In genomic region chr10:95013213-95013915, GRCm38 (mm10) we compare ENCODE assay signal across 17 mouse cellular contexts.
DNase-seq lines count a peak whose midpoint lies in the region; ATAC-seq and TF ChIP-seq lines count a peak whose summit lies in the region.
"Had no signal": no experiment of that assay in that cellular context is flagged by ENCODE, and none has a peak within 500 bp of the region (broad histone marks: within the 10 kb centered on the region; RNA-seq: fewer than 3 reads in every experiment).

No protein-coding gene starts in this region.

- no peaks in the 10 kb centered on the region for H3K9me3 ChIP-seq in forebrain, postnatal 0 days (ENCODE audit: low read length)
- no peaks in the 10 kb centered on the region for H3K9me3 ChIP-seq in forebrain, embryonic 13.5 days (replicated peaks)
- H3K9me3 ChIP-seq in heart, embryonic 15.5 days (replicated peaks), result no peaks in the 10 kb centered on the region
- H3K9me3 ChIP-seq in lung, embryonic 16.5 days (ENCODE audit: control insufficient read depth, low read length), result no peaks in the 10 kb centered on the region
- no peaks in the 10 kb centered on the region for H3K9me3 ChIP-seq in midbrain, embryonic 10.5 days (replicated peaks)
- H3K9me3 ChIP-seq: embryonic facial prominence, embryonic 12.5 days; neural tube, embryonic 13.5 days had no signal

- H3K36me3 ChIP-seq in forebrain, postnatal 0 days (ENCODE audit: insufficient read depth), result no peaks in the 10 kb centered on the region
- no peaks in the 10 kb centered on the region for H3K36me3 ChIP-seq in forebrain, embryonic 13.5 days (ENCODE audit: poor library complexity, severe bottlenecking)
- no peaks in the 10 kb centered on the region for H3K36me3 ChIP-seq in heart, embryonic 15.5 days
- no peaks in the 10 kb centered on the region for H3K36me3 ChIP-seq in lung, embryonic 16.5 days (ENCODE audit: control insufficient read depth, insufficient read depth, low read length)
- H3K36me3 ChIP-seq in midbrain, embryonic 10.5 days, result no peaks in the 10 kb centered on the region
- H3K36me3 ChIP-seq: embryonic facial prominence, embryonic 12.5 days; neural tube, embryonic 13.5 days had no signal

- no peak overlapping the region for H3K27ac ChIP-seq in forebrain, postnatal 0 days (ENCODE audit: low read depth, low read length)
- no peak overlapping the region for H3K27ac ChIP-seq in forebrain, embryonic 13.5 days
- peak overlapping the region; percentile 69 for H3K27ac ChIP-seq in heart, embryonic 15.5 days
- H3K27ac ChIP-seq in lung, embryonic 16.5 days (ENCODE audit: low read length), result 0 out of 2 replicates have a peak overlapping the region, but pooled peaks have one; percentile 19
- no peak overlapping the region for H3K27ac ChIP-seq in midbrain, embryonic 10.5 days (replicated peaks)
- H3K27ac ChIP-seq: embryonic facial prominence, embryonic 12.5 days; kidney, postnatal 0 days; neural tube, embryonic 13.5 days had no signal

- H3K4me1 ChIP-seq in forebrain, postnatal 0 days (ENCODE audit: insufficient read depth), result no peaks in the 10 kb centered on the region
- no peaks in the 10 kb centered on the region for H3K4me1 ChIP-seq in forebrain, embryonic 13.5 days
- peaks cover 8% of the 10 kb centered on the region; the same call in 1 of the 2 replicates for H3K4me1 ChIP-seq in heart, embryonic 15.5 days (replicated peaks)
- H3K4me1 ChIP-seq in lung, embryonic 16.5 days (replicated peaks; ENCODE audit: control insufficient read depth, insufficient read depth, low read length), result no peaks in the 10 kb centered on the region
- H3K4me1 ChIP-seq in lung, adult 2 months (ENCODE audit: control insufficient read depth, insufficient read depth, low read length), result no peaks in the 10 kb centered on the region
- no peaks in the 10 kb centered on the region for H3K4me1 ChIP-seq in midbrain, embryonic 10.5 days
- H3K4me1 ChIP-seq: embryonic facial prominence, embryonic 12.5 days had no signal

- no peaks in the 10 kb centered on the region for H3K27me3 ChIP-seq in forebrain, postnatal 0 days (ENCODE audit: insufficient read depth, low read length)
- no peaks in the 10 kb centered on the region for H3K27me3 ChIP-seq in forebrain, embryonic 13.5 days
- no peaks in the 10 kb centered on the region for H3K27me3 ChIP-seq in heart, embryonic 15.5 days
- no peaks in the 10 kb centered on the region for H3K27me3 ChIP-seq in lung, embryonic 16.5 days (ENCODE audit: control insufficient read depth, insufficient read depth, low read depth, low read length)
- no peaks in the 10 kb centered on the region for H3K27me3 ChIP-seq in midbrain, embryonic 10.5 days (ENCODE audit: low read depth, poor library complexity, severe bottlenecking)
- H3K27me3 ChIP-seq: embryonic facial prominence, embryonic 12.5 days; neural tube, embryonic 13.5 days had no signal

- WGBS in forebrain, postnatal 0 days, result 61% methylated on average over 11 of the region's 11 CpGs
- 92% methylated on average over 11 of the region's 11 CpGs for WGBS in forebrain, embryonic 13.5 days
- WGBS in heart, embryonic 15.5 days, result 77% methylated on average over 11 of the region's 11 CpGs
- 72% methylated on average over 11 of the region's 11 CpGs for WGBS in lung, embryonic 16.5 days
- WGBS in lung, adult 2 months, result 67% methylated on average over 11 of the region's 11 CpGs
- WGBS in midbrain, embryonic 10.5 days, result 97% methylated on average over 11 of the region's 11 CpGs

- no peak overlapping the region for H3K4me3 ChIP-seq in forebrain, postnatal 0 days (ENCODE audit: low read depth, low read length)
- H3K4me3 ChIP-seq in forebrain, embryonic 13.5 days, result no peak overlapping the region
- no peak overlapping the region for H3K4me3 ChIP-seq in heart, embryonic 15.5 days
- no peak overlapping the region for H3K4me3 ChIP-seq in lung, embryonic 16.5 days (ENCODE audit: low read length)
- H3K4me3 ChIP-seq in lung, adult 2 months (replicated peaks; ENCODE audit: extremely low read depth, low read depth, low read length), result no peak overlapping the region
- no peak overlapping the region for H3K4me3 ChIP-seq in midbrain, embryonic 10.5 days
- H3K4me3 ChIP-seq: embryonic facial prominence, embryonic 12.5 days; neural tube, embryonic 13.5 days had no signal

- H3K9ac ChIP-seq in forebrain, postnatal 0 days, result no peak overlapping the region
- no peak overlapping the region for H3K9ac ChIP-seq in forebrain, embryonic 13.5 days
- H3K9ac ChIP-seq in heart, embryonic 15.5 days, result no peak overlapping the region
- no peak overlapping the region for H3K9ac ChIP-seq in lung, embryonic 16.5 days (ENCODE audit: low read length)
- H3K9ac ChIP-seq: embryonic facial prominence, embryonic 12.5 days; neural tube, embryonic 13.5 days had no signal

- no peak overlapping the region for H3K4me2 ChIP-seq in forebrain, postnatal 0 days (ENCODE audit: low read depth)
- no peak overlapping the region for H3K4me2 ChIP-seq in forebrain, embryonic 13.5 days
- no peak overlapping the region for H3K4me2 ChIP-seq in heart, embryonic 15.5 days
- no peak overlapping the region for H3K4me2 ChIP-seq in lung, embryonic 16.5 days (ENCODE audit: low read depth, low read length)
- H3K4me2 ChIP-seq: embryonic facial prominence, embryonic 12.5 days; neural tube, embryonic 13.5 days had no signal

- no peak for TF ChIP-seq POLR2A in lung, adult 2 months (IDR thresholded peaks at IDR 0.05; ENCODE audit: borderline replicate concordance, extremely low read depth, low read depth, low read length)

- TF ChIP-seq CTCF in forebrain, postnatal 0 days (IDR thresholded peaks at IDR 0.05; ENCODE audit: low read depth), result no peak
- TF ChIP-seq CTCF in lung, adult 2 months (IDR thresholded peaks at IDR 0.05; ENCODE audit: insufficient read depth, low read length), result no peak

- peak; percentile 44 for DNase-seq in forebrain, postnatal 0 days
- no peak for DNase-seq in heart, adult 11 months
- DNase-seq in lung, adult 2 months, result no peak
- DNase-seq in midbrain, embryonic 10.5 days (ENCODE audit: low spot score), result no peak
- DNase-seq: B cell, adult 2 months; kidney, adult 18-20 months; liver; midbrain, embryonic 14.5 days; thymus, postnatal 25 days had no signal

- peak; percentile 62; the same call in 1 of the 2 replicates for ATAC-seq in forebrain, postnatal 0 days
- no peak for ATAC-seq in forebrain, embryonic 13.5 days
- no peak for ATAC-seq in heart, embryonic 15.5 days (replicated peaks; ENCODE audit: insufficient number of reproducible peaks, insufficient read depth, low FRiP score, low read depth)
- no peak for ATAC-seq in lung, embryonic 16.5 days (ENCODE audit: low read depth)
- no peak for ATAC-seq in erythroblast, adult 5-6 weeks (replicated peaks; ENCODE audit: low FRiP score, poor library complexity, severe bottlenecking)
- ATAC-seq: hindbrain, embryonic 16.5 days had no signal

Comparison
In these comparisons a context has a peak if more than half of its experiments do, and no peak if none do; other contexts are left out.
1. H3K27ac ChIP-seq: peak in heart, embryonic 15.5 days (single experiment) and lung, embryonic 16.5 days (single experiment); none in forebrain, postnatal 0 days (single experiment), forebrain, embryonic 13.5 days (single experiment) and midbrain, embryonic 10.5 days (single experiment).